Mouse (Mus musculus): ENCODE data around the gene Gpkow.
"Not testable (repeated sequence)": the region's sequence is repeated elsewhere in the genome, so short reads cannot be mapped to it uniquely, and the experiment has no call there.

- not testable (repeated sequence) for TF ChIP-seq POLR2A (IDR thresholded peaks at IDR 0.05; ENCODE audit: borderline replicate concordance, low read depth, low read length); CTCF (IDR thresholded peaks at IDR 0.05; ENCODE audit: low read depth, low read length)
Observed at GRCm38 (mm10) chrX:7753627-7754026, 56.7 kb downstream of the Gpkow start.
